Comparison of ENCODE assay signal across 12 mouse cellular contexts in the genomic region with DNA sequence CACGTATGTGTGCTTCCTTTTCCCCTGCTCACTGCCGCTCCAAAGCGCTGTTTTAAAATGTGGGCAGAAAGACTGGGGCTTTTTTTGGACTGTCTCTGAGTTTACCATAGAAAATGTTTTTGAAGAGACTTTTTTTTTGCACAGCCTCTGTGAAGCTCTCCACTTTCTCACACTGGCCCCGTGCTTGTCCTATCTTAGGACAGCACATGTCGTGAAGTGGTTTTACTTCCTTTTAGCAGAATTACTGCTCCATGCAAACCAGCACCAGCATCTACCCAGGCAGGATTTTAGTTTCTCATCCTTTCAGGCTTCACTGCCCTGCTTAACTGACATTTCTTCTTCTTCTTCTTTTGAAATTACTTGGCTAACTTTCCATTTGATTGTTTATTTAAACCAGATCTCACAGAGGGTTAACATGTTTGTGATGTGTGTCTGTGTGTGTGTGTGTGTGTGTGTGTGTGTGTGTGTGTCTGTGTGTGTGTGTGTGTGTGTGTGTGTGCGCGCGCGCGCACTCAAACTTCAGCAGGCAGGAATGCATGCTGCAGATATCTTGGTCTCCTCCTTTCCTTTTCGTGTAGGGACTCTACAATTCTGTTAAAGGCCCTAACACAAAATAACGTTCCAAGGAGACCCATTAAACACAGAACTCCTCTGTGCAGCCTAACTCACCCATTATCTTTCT.
DNase-seq lines count a peak whose midpoint lies in the region; ATAC-seq lines count a peak whose summit lies in the region.
"Had no signal": no experiment of that assay in that cellular context is flagged by ENCODE, and none has a peak within 500 bp of the region (broad histone marks: within the 10 kb centered on the region; RNA-seq: fewer than 3 reads in every experiment).

No protein-coding gene starts in this region.

- peak overlapping the region; percentile 26; the same call in 1 of the 2 replicates for H3K9ac ChIP-seq in liver, embryonic 13.5 days
- H3K9ac ChIP-seq: hindbrain, embryonic 13.5 days; lung, embryonic 15.5 days had no signal

- 19% methylated on average over 12 of the region's 12 CpGs for WGBS in liver, embryonic 13.5 days (ENCODE audit: insufficient replicate concordance)

- ATAC-seq in frontal cortex, adult (ENCODE audit: low TSS enrichment), result peak; percentile 51
- ATAC-seq in liver, embryonic 13.5 days (ENCODE audit: low read depth), result peak; percentile 87

- no peak for DNase-seq in frontal cortex, postnatal 14 days (ENCODE audit: low spot score in 2 of 2)
- DNase-seq in lung, postnatal 36 days, result peak; percentile 23
- DNase-seq in lung, postnatal 14 days, result no peak
- peak; percentile 20 for DNase-seq in liver, embryonic 13.5 days
- DNase-seq in splenic B cell, adult 2 months (ENCODE audit: low read depth, low spot score), result peak; percentile 82
- no peak for DNase-seq in adrenal gland, adult 8-10 months
- no peak for DNase-seq in cerebellum, postnatal 14 days
- DNase-seq: gastrocnemius, postnatal 10 days; kidney, postnatal 10 days had no signal

- H3K4me2 ChIP-seq in liver, embryonic 13.5 days, result peak overlapping the region; percentile 45
- H3K4me2 ChIP-seq: hindbrain, embryonic 13.5 days; lung, embryonic 15.5 days had no signal

- no peaks in the 10 kb centered on the region for H3K9me3 ChIP-seq in liver, embryonic 13.5 days (replicated peaks)
- H3K9me3 ChIP-seq: hindbrain, embryonic 13.5 days; lung, embryonic 15.5 days had no signal

- H3K4me3 ChIP-seq in liver, embryonic 13.5 days (replicated peaks), result peak overlapping the region; percentile 9; the same call in 1 of the 2 replicates
- H3K4me3 ChIP-seq: hindbrain, embryonic 13.5 days; lung, embryonic 15.5 days had no signal

- H3K4me1 ChIP-seq in liver, embryonic 13.5 days (replicated peaks), result peaks cover 26% of the 10 kb centered on the region

- H3K36me3 ChIP-seq in liver, embryonic 13.5 days, result no peaks in the 10 kb centered on the region
- peaks cover 14% of the 10 kb centered on the region for H3K36me3 ChIP-seq in splenic B cell, adult 2 months (ENCODE audit: control insufficient read depth, insufficient read depth, low read length, poor library complexity, severe bottlenecking)
- H3K36me3 ChIP-seq: hindbrain, embryonic 13.5 days; lung, embryonic 15.5 days had no signal

- H3K27me3 ChIP-seq in liver, embryonic 13.5 days, result no peaks in the 10 kb centered on the region
- no peaks in the 10 kb centered on the region for H3K27me3 ChIP-seq in splenic B cell, adult 2 months (ENCODE audit: control insufficient read depth, insufficient read depth, low read length, poor library complexity, severe bottlenecking)
- H3K27me3 ChIP-seq: hindbrain, embryonic 13.5 days; lung, embryonic 15.5 days had no signal

- H3K27ac ChIP-seq in liver, embryonic 13.5 days, result peak overlapping the region; percentile 64
- H3K27ac ChIP-seq: hindbrain, embryonic 13.5 days; lung, embryonic 15.5 days had no signal

Comparison
In these comparisons a context has a peak if more than half of its experiments do, and no peak if none do; other contexts are left out.
1. DNase-seq: peak in lung, postnatal 36 days (single experiment), liver, embryonic 13.5 days (single experiment) and splenic B cell, adult 2 months (single experiment); none in frontal cortex, postnatal 14 days (0 of 2), lung, postnatal 14 days (single experiment), adrenal gland, adult 8-10 months (single experiment) and cerebellum, postnatal 14 days (0 of 2).